Mouse (Mus musculus) small intestine, adult 2 months (tissue): ENCODE results near the gene Pabpc6. TPM values are rescaled to one million over a fixed set of nuclear protein-coding genes. Genes with fewer than 3 reads are reported as not detected.

Experiments
- H3K27ac ChIP-seq: fragments of 200-500 bp; 2 replicates; pipeline ENCODE4 v1.5.1; 2012; ENCODE audit warnings: low read depth, low read length, control low read depth, inconsistent platforms; ENCODE audit not compliant: insufficient read depth
- H3K27me3 ChIP-seq: fragments of 200-500 bp; 2 replicates; pipeline ENCODE4 v1.6.1; 2012; ENCODE audit warnings: mild to moderate bottlenecking, moderate library complexity, low read length, inconsistent platforms; ENCODE audit not compliant: control insufficient read depth, insufficient read depth
- H3K36me3 ChIP-seq: fragments of 200-500 bp; 2 replicates; pipeline ENCODE4 v1.6.1; 2012; ENCODE audit warnings: mild to moderate bottlenecking, low read length, control low read depth, inconsistent platforms; ENCODE audit not compliant: control insufficient read depth, insufficient read depth
- H3K4me1 ChIP-seq: fragments of 200-500 bp; 2 replicates; pipeline ENCODE4 v1.6.1; 2012; ENCODE audit warnings: low read length, inconsistent platforms, mixed read lengths; ENCODE audit not compliant: control insufficient read depth, insufficient read depth, insufficient read length
- H3K4me3 ChIP-seq: fragments of 200-500 bp; 2 replicates; pipeline ENCODE4 v1.5.1; 2012; ENCODE audit warnings: low read depth, mild to moderate bottlenecking, control low read depth, inconsistent platforms, low read length, moderate library complexity
- CTCF ChIP-seq: fragments of 200-500 bp; IDR thresholded peaks from 2 replicates; pipeline ENCODE4 v1.5.1; 2012; ENCODE audit warnings: low read depth, mild to moderate bottlenecking, control low read depth, inconsistent platforms, low read length, moderate library complexity, mixed read lengths; ENCODE audit not compliant: insufficient replicate concordance, insufficient read length; ENCODE audit errors: extremely low read depth
- POLR2A ChIP-seq: fragments of 200-500 bp; IDR thresholded peaks from 2 replicates; pipeline ENCODE4 v1.6.1; 2012; ENCODE audit warnings: low read depth, mild to moderate bottlenecking, control low read depth, inconsistent platforms, low read length, moderate library complexity
- WGBS: fragments of 180-500 bp; shearing (Covaris S2); methylation state at CpG from one replicate; pipeline ENCODE4 v1.1.7; 2018; 5-methylcytosine and 5-hydroxymethylcytosine counted together
- polyA plus RNA-seq: library from polyadenylated mRNA; depleted of rRNA; stranded (reverse); fragments of >200 nt; gene quantifications from 2 replicates; pipeline ENCODE4 v1.2.3, GENCODE M21; 2012

The Pabpc6 gene
- polyA plus RNA-seq, 1 experiment, result not detected

- Histone ChIP-seq H3K27ac (no peak overlapping the region), H3K36me3 (no peaks in the 10 kb centered on the region), H3K4me1 (no peaks in the 10 kb centered on the region), H3K27me3 (no peaks in the 10 kb centered on the region), H3K4me3 (no peak overlapping the region)
- 79% methylated on average over 8 of the region's 8 CpGs for WGBS
- no peak for TF ChIP-seq POLR2A
- TF ChIP-seq CTCF, result no peak
Measured at GRCm38 (mm10) chr17:9680741-9681140, 11.2 kb upstream of the Pabpc6 start.

- Histone ChIP-seq H3K27ac (no peak overlapping the region), H3K4me3 (no peak overlapping the region), H3K4me1 (no peaks in the 10 kb centered on the region), H3K36me3 (no peaks in the 10 kb centered on the region), H3K27me3 (no peaks in the 10 kb centered on the region)
- 77% methylated on average over 6 of the region's 6 CpGs for WGBS
- TF ChIP-seq POLR2A, result no peak
- no peak for TF ChIP-seq CTCF
Measured at GRCm38 (mm10) chr17:9675175-9675789, 5.8 kb upstream of the Pabpc6 start.

GRCm38 (mm10) chr17:9667955-9668354 lies 1.6 kb downstream of the Pabpc6 start:
- no peak for TF ChIP-seq CTCF
- TF ChIP-seq POLR2A, result no peak
- Histone ChIP-seq H3K27ac (no peak overlapping the region), H3K4me1 (no peaks in the 10 kb centered on the region), H3K27me3 (no peaks in the 10 kb centered on the region), H3K4me3 (no peak overlapping the region), H3K36me3 (no peaks in the 10 kb centered on the region)
- 90% methylated on average over 9 of the region's 9 CpGs for WGBS

GRCm38 (mm10) chr17:9658651-9659050 lies 10.9 kb downstream of the Pabpc6 start:
- Histone ChIP-seq H3K36me3 (no peaks in the 10 kb centered on the region), H3K27me3 (no peaks in the 10 kb centered on the region), H3K27ac (no peak overlapping the region), H3K4me3 (no peak overlapping the region), H3K4me1 (no peaks in the 10 kb centered on the region)
- no peak for TF ChIP-seq POLR2A
- no peak for TF ChIP-seq CTCF
- 71% methylated on average over 5 of the region's 5 CpGs for WGBS

GRCm38 (mm10) chr17:9654155-9654554 lies 15.4 kb downstream of the Pabpc6 start:
- no peak overlapping the region for H3K27ac ChIP-seq
- no peak overlapping the region for H3K4me3 ChIP-seq
- TF ChIP-seq POLR2A (no peak), CTCF (no peak)
- 79% methylated on average over 3 of the region's 3 CpGs for WGBS
- no peaks in the 10 kb centered on the region for H3K36me3 ChIP-seq
- H3K27me3 ChIP-seq, result no peaks in the 10 kb centered on the region
- no peaks in the 10 kb centered on the region for H3K4me1 ChIP-seq

GRCm38 (mm10) chr17:9647644-9648043 lies 21.9 kb downstream of the Pabpc6 start:
- 65% methylated on average over 4 of the region's 4 CpGs for WGBS
- Histone ChIP-seq H3K36me3 (no peaks in the 10 kb centered on the region), H3K4me1 (no peaks in the 10 kb centered on the region), H3K27ac (no peak overlapping the region), H3K27me3 (no peaks in the 10 kb centered on the region), H3K4me3 (no peak overlapping the region)
- no peak for TF ChIP-seq CTCF
- no peak for TF ChIP-seq POLR2A

GRCm38 (mm10) chr17:9643657-9644180 lies 25.8 kb downstream of the Pabpc6 start:
- H3K36me3 ChIP-seq, result no peaks in the 10 kb centered on the region
- H3K27ac ChIP-seq, result no peak overlapping the region
- H3K4me3 ChIP-seq, result no peak overlapping the region
- no peaks in the 10 kb centered on the region for H3K27me3 ChIP-seq
- TF ChIP-seq POLR2A (no peak), CTCF (no peak)
- WGBS, result 70% methylated on average over 7 of the region's 7 CpGs
- H3K4me1 ChIP-seq, result no peaks in the 10 kb centered on the region
